Mouse (Mus musculus): ENCODE data around the gene Olfr171. TPM values are rescaled to one million over a fixed set of nuclear protein-coding genes. Genes with fewer than 3 reads are reported as not detected.

Gene Olfr171
- total RNA-seq (2023): not detected

DNA sequence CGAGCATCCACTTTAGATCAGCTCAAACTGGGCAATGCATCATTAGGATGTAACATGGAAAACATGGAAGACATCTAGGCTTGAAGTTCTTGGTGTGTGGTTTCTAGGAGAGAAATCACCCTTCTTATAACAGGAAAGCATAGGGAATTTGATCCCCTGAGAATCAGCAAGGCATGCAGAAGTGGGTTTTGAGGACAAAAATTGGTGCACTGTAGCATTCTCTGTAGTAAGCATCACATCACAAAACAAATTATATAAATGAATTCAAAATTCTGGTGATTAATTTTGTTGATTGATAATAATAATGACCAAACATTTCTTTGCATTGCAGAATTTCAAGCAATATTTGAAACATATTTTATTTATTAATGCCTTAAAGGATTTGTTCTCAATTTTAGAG is at the start of gene Olfr171:
Olfr171 (minus strand) TSS at position 101 of the 400 bp plus-strand sequence.

GRCm38 (mm10) chr16:19611782-19612181 is 17.9 kb downstream of the Olfr171 start, which contains the start of gene Olfr170:
Gene Olfr170 (minus strand): TSS chr16:19611882.

Other genes with a start within 250 kb of the Olfr171 start
- not detected for gene Olfr165, start 206.8 kb downstream of the Olfr171 start, total RNA-seq (2023)
- not detected for gene Olfr166, start 146.2 kb downstream of the Olfr171 start, total RNA-seq (2023)
- gene Olfr167, start 107.7 kb downstream of the Olfr171 start, total RNA-seq (2023): not detected
- gene Olfr168, start 94.4 kb downstream of the Olfr171 start, total RNA-seq (2023): not detected
- not detected for gene Olfr169, start 58.1 kb downstream of the Olfr171 start, total RNA-seq (2023)
- gene Olfr170, start 18.0 kb downstream of the Olfr171 start, total RNA-seq (2023): not detected
- not detected for gene Lamp3, start 76.5 kb upstream of the Olfr171 start, total RNA-seq (2023)
- 20.6 TPM for gene B3gnt5, start 130.3 kb upstream of the Olfr171 start, total RNA-seq (2023)

Data from CD8-positive naive resting alpha-beta T cell, adult 57 days (primary cell).